Mouse (Mus musculus): ENCODE data around the gene Dst.

DNA sequence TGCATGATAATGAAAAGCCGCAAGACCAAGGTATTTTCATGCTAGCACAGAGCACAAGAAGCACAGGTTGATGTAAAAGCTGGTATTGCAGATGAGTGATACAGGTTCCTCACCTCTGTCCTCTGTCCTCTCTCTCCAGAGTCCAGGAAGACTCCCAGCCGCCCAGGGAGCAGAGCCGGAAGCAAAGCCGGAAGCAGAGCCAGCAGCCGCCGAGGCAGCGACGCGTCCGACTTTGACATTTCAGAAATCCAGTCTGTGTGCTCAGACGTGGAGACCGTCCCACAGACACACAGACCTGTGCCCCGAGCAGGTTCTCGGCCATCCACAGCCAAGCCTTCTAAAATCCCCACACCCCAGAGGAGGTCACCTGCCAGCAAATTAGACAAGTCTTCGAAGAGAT lies 399.2 kb downstream of the Dst start:
- no peak for TF ChIP-seq POLR2A (IDR thresholded peaks at IDR 0.05; ENCODE audit: low read depth, low read length)
- TF ChIP-seq EP300 (IDR thresholded peaks at IDR 0.05; ENCODE audit: low read length) = no peak
- TF ChIP-seq CTCF (conservative IDR thresholded peaks at IDR 0.05 in 1 of 2, IDR thresholded peaks at IDR 0.05 in 1 of 2; ENCODE audit: low read depth in 2 of 2, low read length in 2 of 2) = no peak
- no peak for TF ChIP-seq RAD21 (IDR thresholded peaks at IDR 0.05; ENCODE audit: low read depth, low read length)
